Mouse (Mus musculus): ENCODE results near the gene Pcnx2. TPM values are rescaled to one million over a fixed set of nuclear protein-coding genes. Genes with fewer than 3 reads are reported as not detected.
A peak's percentile ranks its signal among the peaks of the same experiment; 100 is the strongest.

Pcnx2 gene
- total RNA-seq, 2 experiments from 2014 or later = 0.38 to 0.41 TPM

- no peak for DNase-seq
Measured at GRCm38 (mm10) chr8:125818796-125819195, 79.3 kb downstream of the Pcnx2 start.

DNA sequence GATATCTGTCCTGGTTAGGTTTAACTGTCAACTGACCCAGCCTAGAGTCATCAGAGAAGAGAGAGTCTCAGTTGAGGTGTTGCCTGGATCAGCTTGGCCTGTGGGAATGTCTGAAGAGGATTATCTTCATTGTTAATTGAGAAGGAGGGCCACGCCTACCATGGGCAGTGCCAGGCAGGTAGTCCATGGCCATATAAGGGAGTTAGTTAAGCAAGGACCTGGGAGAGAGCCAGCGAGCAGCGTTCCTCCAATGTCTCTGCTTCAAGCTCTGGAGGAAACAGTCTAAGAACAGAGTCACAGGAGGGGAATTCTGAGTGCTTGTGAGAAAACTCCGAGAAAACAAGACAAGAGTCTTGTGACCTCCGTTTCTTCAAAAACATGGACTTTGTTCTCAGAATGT lies 81.4 kb downstream of the Pcnx2 start:
- DNase-seq = no peak

DNA sequence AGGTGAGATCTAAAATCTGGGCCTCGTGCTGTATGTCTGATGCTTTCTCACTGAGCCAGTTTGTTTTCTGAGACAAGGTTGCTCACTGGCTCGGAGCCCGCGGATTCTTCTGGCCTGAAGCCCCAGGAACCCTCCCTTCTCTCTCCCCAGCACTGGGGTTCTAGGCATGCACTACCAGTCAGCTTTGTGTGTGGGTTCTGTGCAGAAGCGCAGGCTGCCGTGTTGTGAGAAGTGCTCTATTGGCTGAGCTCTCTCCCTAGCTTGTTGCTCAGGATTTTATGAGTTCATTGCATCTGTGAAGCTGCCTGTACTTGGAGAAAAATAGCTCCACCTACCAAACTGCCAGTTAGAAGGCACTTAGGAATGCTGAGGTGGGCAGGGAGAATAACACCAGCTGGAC lies 89.3 kb downstream of the Pcnx2 start:
- no peak for DNase-seq

DNA sequence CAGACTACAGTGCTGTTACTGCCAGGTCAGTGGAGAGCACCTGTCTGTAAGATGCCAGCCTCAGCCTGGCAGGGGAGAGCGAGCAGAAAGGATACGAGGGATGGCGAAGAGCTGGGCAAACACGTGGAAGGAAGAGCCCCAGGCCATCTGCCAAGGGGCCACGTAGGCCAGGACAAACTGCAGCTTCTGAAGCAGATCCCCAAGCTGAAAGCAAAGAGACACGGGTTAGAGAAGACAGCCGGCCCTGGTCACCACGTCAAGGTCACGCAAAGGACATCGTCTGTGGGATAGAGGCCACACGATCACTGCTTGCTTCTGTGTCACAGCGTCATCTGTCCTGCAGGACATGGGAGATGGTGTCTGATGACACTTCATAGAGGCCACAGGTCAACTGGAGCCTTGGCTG lies 90.2 kb downstream of the Pcnx2 start:
- DNase-seq = no peak

GRCm38 (mm10) chr8:125806459-125806858 lies 91.7 kb downstream of the Pcnx2 start:
- DNase-seq = no peak

- no peak for DNase-seq
Measured at GRCm38 (mm10) chr8:125796970-125797369, 101.1 kb downstream of the Pcnx2 start.

DNA sequence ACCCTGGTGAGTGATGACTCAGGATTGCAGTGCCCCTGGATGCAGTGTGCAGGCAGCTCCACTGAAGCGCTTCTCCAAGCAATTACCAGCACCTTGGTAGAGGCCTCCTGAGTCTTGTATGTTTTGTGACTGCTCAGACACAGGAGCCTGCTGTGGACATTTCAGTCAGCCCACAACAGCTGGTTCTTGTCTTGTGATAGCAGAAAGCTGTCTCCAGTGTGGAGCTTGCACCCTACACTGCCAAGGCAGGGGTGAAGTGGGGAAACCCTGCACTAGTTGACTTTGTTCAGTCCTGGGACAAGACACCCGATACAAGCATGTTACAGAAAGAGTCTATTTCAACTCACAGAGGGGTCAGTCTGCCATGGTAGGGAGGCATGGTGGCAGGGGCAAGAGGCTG lies 102.8 kb downstream of the Pcnx2 start:
- DNase-seq = peak; percentile 36

DNA sequence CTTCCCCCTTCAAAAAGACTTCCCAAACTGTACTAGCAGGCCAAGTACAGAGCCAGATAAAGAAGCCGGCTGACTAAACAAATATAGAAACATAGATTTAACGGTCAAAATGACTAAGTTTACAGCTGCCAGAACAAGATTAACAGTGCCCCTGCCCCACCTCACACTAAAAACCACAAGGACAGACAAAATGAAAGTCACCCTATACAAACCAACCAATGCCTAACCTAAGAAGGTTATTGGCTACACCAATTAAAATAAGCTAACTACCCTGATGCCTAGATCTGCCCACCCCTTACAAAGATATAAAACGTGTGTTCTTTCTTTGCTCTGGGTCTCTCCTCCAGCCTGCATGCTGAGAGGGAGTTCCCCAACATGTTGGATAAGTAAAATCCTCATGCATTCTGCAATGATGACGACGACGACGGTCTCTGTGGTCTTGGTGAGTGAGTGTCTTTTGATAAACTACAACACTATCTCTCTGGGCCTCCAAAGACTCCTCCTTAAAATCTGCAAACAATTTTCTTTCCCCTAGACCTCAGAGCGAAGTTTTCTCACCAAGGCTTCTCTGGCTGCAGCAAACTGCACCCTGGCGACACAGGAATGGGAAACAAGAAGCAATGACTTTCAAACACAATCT lies 105.2 kb downstream of the Pcnx2 start:
- no peak for DNase-seq

DNA sequence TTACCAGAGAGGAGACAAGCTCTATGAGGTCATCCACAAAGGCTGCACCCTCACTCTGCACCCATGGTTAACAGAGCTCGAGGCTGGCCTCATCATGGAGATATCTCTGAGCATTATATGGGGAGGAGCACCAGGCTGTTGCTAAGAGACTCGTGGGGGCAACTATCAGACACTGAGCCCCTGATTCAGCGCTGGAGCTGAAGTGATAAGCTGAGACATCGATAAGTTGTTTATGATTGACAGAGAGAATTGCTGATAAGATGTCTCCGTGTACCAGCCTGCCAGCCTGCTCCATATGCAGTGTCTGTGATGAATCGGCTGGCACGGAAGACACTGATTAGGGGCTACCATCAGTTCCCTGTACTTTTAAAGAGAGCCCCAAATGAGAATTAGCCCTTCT lies 111.2 kb downstream of the Pcnx2 start:
- DNase-seq = no peak

DNA sequence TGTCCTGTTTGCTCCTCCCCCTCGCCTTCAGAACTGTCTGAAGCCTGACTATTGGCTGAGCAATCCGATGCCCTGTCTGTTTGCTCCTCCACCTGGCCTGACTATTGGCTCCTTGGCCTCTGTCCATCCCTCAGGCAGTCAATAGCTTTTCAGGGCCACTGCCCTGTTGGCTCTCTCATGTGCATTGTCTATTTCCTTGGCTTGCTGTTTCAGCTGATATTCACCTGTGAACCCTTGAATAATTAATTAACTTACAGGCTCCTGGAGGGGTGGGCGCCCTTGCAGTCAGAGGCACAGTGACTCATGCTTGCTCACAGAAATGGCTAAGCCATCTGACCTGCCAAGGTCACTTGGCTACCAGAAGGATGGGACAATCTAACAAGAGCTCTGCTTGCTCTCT lies 116.0 kb downstream of the Pcnx2 start:
- no peak for DNase-seq

GRCm38 (mm10) chr8:125779656-125780055 lies 118.5 kb downstream of the Pcnx2 start:
- DNase-seq = no peak

GRCm38 (mm10) chr8:125778919-125779318 lies 119.2 kb downstream of the Pcnx2 start:
- no peak for DNase-seq

GRCm38 (mm10) chr8:125777478-125778164 lies 120.5 kb downstream of the Pcnx2 start:
- no peak for DNase-seq

DNA sequence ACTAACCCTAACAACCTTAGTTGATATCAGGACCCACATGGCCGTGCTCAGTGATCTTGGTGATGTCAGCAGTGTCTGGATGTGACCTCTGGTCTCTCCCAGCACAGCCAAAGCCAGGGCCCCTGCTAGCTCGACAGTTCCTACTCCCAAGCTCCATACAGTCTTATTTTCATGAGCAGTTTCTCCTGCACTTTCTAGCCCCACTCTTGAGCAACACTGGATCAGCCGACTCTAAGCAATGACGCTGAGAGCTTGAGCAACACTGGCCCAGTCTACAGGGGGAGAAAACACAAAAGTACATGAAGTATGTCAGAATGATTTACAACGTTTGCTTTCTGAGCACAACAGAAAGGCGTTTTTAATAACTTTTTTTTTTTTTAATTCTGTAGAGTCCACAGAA lies 121.3 kb downstream of the Pcnx2 start:
- no peak for DNase-seq

DNA sequence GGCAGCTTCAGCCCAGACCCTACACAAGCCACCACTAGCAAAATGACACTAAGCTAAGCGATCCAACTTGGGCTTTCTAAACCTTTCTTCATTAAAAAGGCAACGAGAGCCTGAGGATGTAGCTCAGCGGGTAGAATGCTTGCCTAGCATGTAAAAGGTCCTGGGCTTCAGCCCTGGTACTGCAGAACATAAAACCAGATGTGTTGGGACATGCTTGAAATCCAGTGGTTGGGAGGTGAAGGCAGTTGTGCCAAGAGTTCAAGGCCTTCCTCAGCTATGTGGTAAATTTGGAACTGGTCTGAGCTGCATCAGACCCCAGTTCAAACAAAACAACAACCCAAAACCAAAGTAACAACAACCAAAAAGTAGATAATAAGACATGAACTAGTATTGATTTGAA lies 121.8 kb downstream of the Pcnx2 start:
- no peak for DNase-seq

GRCm38 (mm10) chr8:125775031-125775430 lies 123.1 kb downstream of the Pcnx2 start:
- no peak for DNase-seq

DNA sequence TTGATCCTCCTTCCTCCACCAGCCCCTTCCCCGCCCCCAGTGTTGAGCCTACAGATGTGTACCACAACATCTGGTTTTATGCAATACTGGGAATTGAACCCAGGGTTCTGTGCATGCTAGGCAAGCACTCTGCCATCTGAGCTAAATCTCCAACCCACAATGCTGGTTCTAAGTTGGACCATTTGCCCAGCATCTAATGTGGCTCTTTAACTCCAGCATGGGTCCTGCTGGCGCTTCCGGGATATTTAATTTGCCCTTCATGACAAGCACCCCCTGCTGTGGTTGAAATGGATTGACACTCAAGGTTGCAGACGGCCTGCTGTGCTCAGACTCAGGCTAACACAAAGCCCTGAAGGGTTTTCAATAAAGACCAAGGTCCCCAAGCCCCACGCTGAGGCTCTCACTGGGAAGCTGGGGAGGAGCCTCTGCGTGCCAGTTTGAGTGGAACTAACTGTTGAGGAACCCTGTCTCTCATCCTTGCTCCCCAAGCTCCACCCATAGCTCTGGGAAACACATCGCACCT lies 124.8 kb downstream of the Pcnx2 start:
- DNase-seq = no peak

GRCm38 (mm10) chr8:125772300-125772699 lies 125.8 kb downstream of the Pcnx2 start:
- no peak for DNase-seq

DNA sequence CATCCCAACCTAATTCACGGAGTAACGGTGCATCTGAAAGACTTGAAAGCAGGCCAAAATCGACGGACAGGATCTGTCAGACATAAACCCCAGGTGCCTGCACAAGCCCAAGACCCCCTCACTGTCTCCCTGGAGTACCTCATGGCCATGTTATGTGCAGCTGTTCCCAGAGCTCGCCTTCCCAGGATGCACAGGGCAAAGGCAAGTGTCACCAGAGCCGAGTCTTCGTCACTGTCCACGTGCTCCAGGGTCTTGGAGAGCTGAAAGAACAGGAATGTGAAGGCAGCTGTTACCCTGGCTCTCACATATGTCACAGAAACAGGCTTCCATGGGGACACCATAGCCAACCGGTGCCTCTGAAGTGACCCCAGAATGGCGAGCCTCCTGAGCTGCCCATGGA lies 130.0 kb downstream of the Pcnx2 start:
- DNase-seq = no peak

DNA sequence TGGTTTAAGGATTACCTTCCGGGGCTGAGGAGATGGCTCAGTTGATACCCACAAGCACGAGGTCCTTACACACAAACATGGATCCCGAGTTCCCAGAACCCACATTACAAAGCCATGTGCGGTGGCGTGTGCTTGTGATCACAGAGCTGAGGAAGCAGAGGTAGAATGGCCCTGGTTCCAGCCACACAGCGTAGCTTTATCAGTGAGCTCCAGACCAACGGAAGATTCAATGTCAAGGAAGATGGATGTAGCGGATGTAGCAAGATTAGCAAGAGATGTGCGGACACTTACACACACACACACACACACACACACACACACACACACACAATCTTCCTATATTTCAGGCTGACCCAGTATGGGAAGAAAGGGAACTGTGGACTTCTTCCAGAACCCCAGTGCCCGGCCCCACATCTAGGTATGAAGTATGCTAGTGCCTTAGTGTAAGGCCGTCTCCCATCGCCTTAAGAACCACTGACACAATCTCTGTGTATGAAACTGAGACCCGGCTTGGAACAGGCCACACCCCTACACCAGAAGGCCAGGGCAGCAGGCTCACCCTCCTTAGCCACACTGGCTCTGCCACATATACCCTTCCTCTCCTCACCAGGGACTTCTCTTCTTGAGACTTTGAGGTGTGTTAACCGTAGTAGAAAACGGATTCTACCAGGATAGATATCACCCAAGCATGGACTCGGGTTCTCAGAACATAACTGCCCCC lies 134.9 kb downstream of the Pcnx2 start:
- no peak for DNase-seq

- DNase-seq = peak; percentile 64
Measured at GRCm38 (mm10) chr8:125759022-125759421, 139.1 kb downstream of the Pcnx2 start.

GRCm38 (mm10) chr8:125757106-125757496 lies 141.0 kb downstream of the Pcnx2 start:
- peak; percentile 21 for DNase-seq

DNA sequence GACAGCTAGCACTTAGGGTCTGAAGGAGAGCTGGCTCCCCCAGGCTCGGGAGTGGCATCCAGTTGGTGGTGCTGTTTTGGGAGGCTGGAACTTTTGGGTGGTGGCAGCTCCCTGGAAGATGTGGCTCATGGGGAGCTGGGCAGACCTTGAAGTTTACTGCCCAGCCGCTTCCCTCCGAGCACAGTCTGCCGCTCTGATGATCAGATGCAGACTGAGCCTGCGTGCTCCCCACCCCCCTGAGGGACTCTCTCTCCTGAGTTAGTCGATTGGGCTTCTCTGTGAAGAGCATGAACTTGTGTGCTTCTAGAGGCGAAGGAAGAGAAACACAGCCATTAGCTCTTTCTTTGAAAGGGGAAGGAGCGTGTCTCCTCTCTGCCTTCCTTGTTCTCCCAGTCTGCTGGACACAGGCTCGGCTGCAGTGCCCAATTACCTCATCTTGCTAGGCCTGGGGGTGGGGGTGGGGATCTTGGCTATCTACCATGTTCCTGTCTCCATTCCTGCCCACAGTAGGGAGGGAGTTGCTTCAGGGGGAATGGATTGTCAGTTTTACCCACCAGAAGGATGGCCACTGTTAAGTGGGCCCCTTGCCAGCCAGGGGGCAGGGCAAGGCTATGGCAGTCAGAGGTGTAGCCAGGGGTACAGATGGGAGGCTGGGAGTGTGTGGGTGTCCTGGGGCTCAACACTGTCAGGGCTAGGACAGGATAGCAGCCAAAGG lies 141.6 kb downstream of the Pcnx2 start:
- DNase-seq = peak; percentile 27
